Mouse (Mus musculus) E14TG2a.4 (cell line): ENCODE data around the gene Zc3h7a.

Experiments
- CTCF ChIP-seq: conservative IDR thresholded peaks from 2 replicates; pipeline ENCODE4 v1.5.1; 2014; ENCODE audit warnings: low read length
- NANOG ChIP-seq: IDR thresholded peaks from 2 replicates; pipeline ENCODE4 v1.6.1; 2014; ENCODE audit warnings: borderline replicate concordance, low read length, mixed read lengths

DNA sequence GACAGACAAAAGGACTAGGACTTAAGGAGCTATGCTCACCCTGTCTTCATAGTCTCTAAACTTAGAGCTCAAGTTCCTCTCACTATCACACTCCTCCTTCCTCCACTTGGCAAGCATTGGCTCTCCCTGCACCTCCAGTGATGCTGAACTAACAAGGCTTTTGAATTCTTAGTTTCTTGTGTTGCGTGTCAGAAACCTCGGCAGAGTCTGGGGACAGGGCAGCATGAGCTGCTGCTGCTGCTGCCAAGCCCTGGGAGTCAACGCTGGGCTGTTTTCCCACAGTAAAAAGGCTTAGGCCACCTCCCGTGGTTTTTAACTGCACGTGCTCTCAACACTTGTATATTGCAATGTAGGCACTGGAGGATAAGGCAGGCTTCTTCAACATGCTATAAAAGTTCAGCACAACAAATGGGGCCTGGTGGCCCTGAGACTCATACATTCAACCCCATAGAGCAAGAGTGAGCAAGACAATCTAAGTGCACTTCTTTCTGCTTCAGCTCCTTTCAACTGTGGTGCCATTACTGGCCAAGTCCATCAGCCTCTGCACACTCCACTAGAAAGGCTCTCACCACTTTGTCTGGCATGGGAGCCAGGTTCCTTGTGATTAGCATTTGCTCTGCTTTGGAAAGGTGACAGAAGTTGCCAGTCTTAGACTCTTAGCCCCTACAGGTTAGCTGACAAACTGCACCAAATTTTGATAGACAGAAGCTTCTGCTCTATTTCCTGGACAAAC is 89.2 kb downstream of the Zc3h7a start:
- TF ChIP-seq CTCF = no peak
- TF ChIP-seq NANOG = no peak
